ENCODE assay signal across 11 mouse cellular contexts in genomic region chr6:30172441-30172819, GRCm38 (mm10).
A peak's percentile ranks its signal among the peaks of the same experiment; 100 is the strongest.
DNase-seq lines count a peak whose midpoint lies in the region; ATAC-seq and TF ChIP-seq lines count a peak whose summit lies in the region.
"Had no signal": no experiment of that assay in that cellular context is flagged by ENCODE, and none has a peak within 500 bp of the region (broad histone marks: within the 10 kb centered on the region; RNA-seq: fewer than 3 reads in every experiment).

No protein-coding gene starts in this region.

- ATAC-seq in kidney, embryonic 16.5 days (ENCODE audit: low FRiP score, low TSS enrichment), result no peak
- ATAC-seq in midbrain, embryonic 14.5 days (ENCODE audit: low FRiP score, low TSS enrichment), result no peak
- ATAC-seq: inflammation-experienced regulatory T-cells, adult 6 months had no signal

- in situ Hi-C loops in ES-E14 (cut with MboI; ENCODE audit: low sequenced_read_pairs in 2 of 2, unreplicated experiment in 2 of 2), result no loop called here

- H3K27me3 ChIP-seq in kidney, embryonic 16.5 days (ENCODE audit: insufficient read depth, low read length), result peaks cover 81% of the 10 kb centered on the region
- H3K27me3 ChIP-seq in midbrain, embryonic 14.5 days (ENCODE audit: control insufficient read depth, insufficient read depth, low read length), result peaks cover 78% of the 10 kb centered on the region
- H3K27me3 ChIP-seq: Patski had no signal

- peaks cover 59% of the 10 kb centered on the region for H3K4me1 ChIP-seq in kidney, embryonic 16.5 days (ENCODE audit: insufficient read depth, low read length)
- H3K4me1 ChIP-seq in ES-E14 (ENCODE audit: control insufficient read depth in 2 of 2, insufficient read depth in 2 of 2, low read length in 2 of 2, poor library complexity in 1 of 2), result peaks cover 17 to 45% of the 10 kb centered on the region in 2 experiments
- H3K4me1 ChIP-seq in embryonic fibroblast, embryonic 13.5 days (ENCODE audit: control insufficient read depth, insufficient read depth, low read length), result no peaks in the 10 kb centered on the region
- H3K4me1 ChIP-seq in midbrain, embryonic 14.5 days (ENCODE audit: control insufficient read depth, insufficient read depth, low read length), result 0 out of 2 replicates have a peak, but pooled peaks cover 18% of the 10 kb centered on the region

- H3K27ac ChIP-seq in kidney, embryonic 16.5 days (ENCODE audit: low read length), result no peak overlapping the region
- H3K27ac ChIP-seq in ES-E14 (ENCODE audit: insufficient read depth, low read depth, low read length, poor library complexity, severe bottlenecking), result no peak overlapping the region
- H3K27ac ChIP-seq in embryonic fibroblast, embryonic 13.5 days (ENCODE audit: insufficient read depth, low read length), result no peak overlapping the region
- H3K27ac ChIP-seq in midbrain, embryonic 14.5 days (replicated peaks; ENCODE audit: low read depth, low read length), result no peak overlapping the region

- WGBS in kidney, embryonic 16.5 days, result 7% methylated on average over 8 of the region's 8 CpGs
- WGBS in midbrain, embryonic 14.5 days, result 8% methylated on average over 8 of the region's 8 CpGs

- H3K9ac ChIP-seq in kidney, embryonic 16.5 days (replicated peaks; ENCODE audit: low read length), result no peak overlapping the region
- peak overlapping the region; percentile 77 for H3K9ac ChIP-seq in ES-E14 (ENCODE audit: insufficient read depth, low read depth, low read length, poor library complexity, severe bottlenecking)
- no peak overlapping the region for H3K9ac ChIP-seq in midbrain, embryonic 14.5 days (replicated peaks; ENCODE audit: low read length)

- peak overlapping the region; percentile 65 for H3K4me2 ChIP-seq in kidney, embryonic 16.5 days (replicated peaks; ENCODE audit: low read depth, low read length)
- no peak overlapping the region for H3K4me2 ChIP-seq in midbrain, embryonic 14.5 days (ENCODE audit: low read length)

- peak overlapping the region; percentile 56 for H3K4me3 ChIP-seq in kidney, embryonic 16.5 days (ENCODE audit: low read length)
- peak overlapping the region; percentile 85 to 98 for H3K4me3 ChIP-seq in ES-E14 (ENCODE audit: insufficient read depth in 1 of 2, low read depth in 1 of 2, low read length in 2 of 2, poor library complexity in 1 of 2, severe bottlenecking in 1 of 2)
- peak overlapping the region; percentile 59 for H3K4me3 ChIP-seq in embryonic fibroblast, embryonic 13.5 days (ENCODE audit: insufficient read depth, low read length)
- no peak overlapping the region for H3K4me3 ChIP-seq in midbrain, embryonic 14.5 days (replicated peaks; ENCODE audit: low read depth, low read length)

- H3K9me3 ChIP-seq in kidney, embryonic 16.5 days (ENCODE audit: low read length), result no peaks in the 10 kb centered on the region
- H3K9me3 ChIP-seq in ES-E14 (ENCODE audit: control insufficient read depth, insufficient read depth, low read depth, low read length), result no peaks in the 10 kb centered on the region
- H3K9me3 ChIP-seq in midbrain, embryonic 14.5 days (ENCODE audit: control insufficient read depth, low read length), result no peaks in the 10 kb centered on the region

- H3K36me3 ChIP-seq in kidney, embryonic 16.5 days (ENCODE audit: insufficient read depth, low read length), result no peaks in the 10 kb centered on the region
- peaks cover 26% of the 10 kb centered on the region for H3K36me3 ChIP-seq in ES-E14 (ENCODE audit: control insufficient read depth, insufficient read depth, low read length, poor library complexity, severe bottlenecking)
- no peaks in the 10 kb centered on the region for H3K36me3 ChIP-seq in midbrain, embryonic 14.5 days (ENCODE audit: control insufficient read depth, insufficient read depth, low read length)

- TF ChIP-seq CTCF in embryonic fibroblast, embryonic 13.5 days (IDR thresholded peaks at IDR 0.05; ENCODE audit: borderline replicate concordance, insufficient read depth, low read length), result no peak

- no peak for TF ChIP-seq POLR2A in embryonic fibroblast, embryonic 13.5 days (IDR thresholded peaks at IDR 0.05; ENCODE audit: low read depth, low read length)

- DNase-seq in kidney, adult 8-10 months, result no peak
- no peak for DNase-seq in ES-E14 (ENCODE audit: low read depth, low spot score)
- DNase-seq in midbrain, embryonic 14.5 days, result peak; percentile 33
- DNase-seq in adrenal gland, adult 2 months, result no peak
- DNase-seq in testis, postnatal 14 days (ENCODE audit: low spot score), result no peak
- DNase-seq in cerebellum, postnatal 36 days, result no peak
- DNase-seq: right cerebral cortex, postnatal 25 days had no signal

TF ChIP-seq in ES-E14, 5 proteins besides CTCF, POLR2A, EP300 and RAD21:
- no peak for TF ChIP-seq ZNF384 (IDR thresholded peaks at IDR 0.05; ENCODE audit: low read depth, low read length)
- no peak for TF ChIP-seq CHD2 (IDR thresholded peaks at IDR 0.05; ENCODE audit: low read depth, low read length)
- TF ChIP-seq HCFC1 (IDR thresholded peaks at IDR 0.05; ENCODE audit: borderline replicate concordance, insufficient read depth, low read length), result no peak
- no peak for TF ChIP-seq ZC3H11A (IDR thresholded peaks at IDR 0.05; ENCODE audit: borderline replicate concordance, low read depth, low read length)
- no peak for TF ChIP-seq MAFK (IDR thresholded peaks at IDR 0.05; ENCODE audit: insufficient read depth, low read depth, low read length)
